Mouse (Mus musculus): Measurements from ENCODE around the gene Ccr1. TPM values are rescaled to one million over a fixed set of nuclear protein-coding genes. Genes with fewer than 3 reads are reported as not detected.

The Ccr1 gene
- 1.9 TPM in 2 replicates for polyA plus RNA-seq (2015; fragmentation: Nextera tagmentation; extraction: Ambion mirVana)

- 64% methylated on average over 1 of the region's 1 CpGs for WGBS
- Histone ChIP-seq H3K4me3 (no peak within 1 kb of the TSS), H3K27me3 (no peaks in the 10 kb centered on the region), H3K27ac (no peak within 1 kb of the TSS), H3K36me3 (no peaks in the 10 kb centered on the region), H3K4me1 (replicated peaks) (no peaks in the 10 kb centered on the region), H3K4me2 (no peak within 1 kb of the TSS), H3K9ac (no peak within 1 kb of the TSS), H3K9me3 (replicated peaks) (no peaks in the 10 kb centered on the region)
- no peak for ATAC-seq (replicated peaks; ENCODE audit: insufficient number of reproducible peaks, insufficient read depth, low FRiP score, low read depth)
Measured at GRCm38 (mm10) chr9:123968290-123968912, at the start of gene Ccr1. Gene Ccr1 (minus strand): TSS chr9:123968692.

DNA sequence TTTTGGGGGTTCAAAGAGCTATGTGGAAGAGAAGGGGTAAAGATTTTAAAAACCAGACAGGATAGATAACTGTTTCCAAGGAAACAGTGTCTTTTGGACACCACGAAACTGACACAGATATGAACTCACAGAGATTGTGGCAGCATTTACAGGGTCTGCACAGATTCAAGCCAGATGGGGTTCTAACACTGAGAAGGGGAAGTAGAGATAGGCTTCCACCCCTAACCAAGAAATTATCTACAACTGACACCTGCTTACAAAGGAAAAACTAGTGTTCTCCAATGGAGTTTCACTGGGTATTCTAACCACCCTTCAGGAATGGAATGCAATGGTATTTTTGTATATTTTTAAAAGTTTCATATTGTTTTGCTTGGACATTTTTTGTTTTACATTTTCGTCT, 47.6 kb upstream of the Ccr1 start:
- Histone ChIP-seq H3K27ac (no peak overlapping the region), H3K27me3 (no peaks in the 10 kb centered on the region), H3K9me3 (replicated peaks) (no peaks in the 10 kb centered on the region), H3K9ac (no peak overlapping the region), H3K4me1 (replicated peaks) (no peaks in the 10 kb centered on the region), H3K36me3 (no peaks in the 10 kb centered on the region), H3K4me3 (no peak overlapping the region), H3K4me2 (no peak overlapping the region)
- WGBS: 48% methylated on average over 2 of the region's 2 CpGs
- no peak for ATAC-seq (replicated peaks; ENCODE audit: insufficient number of reproducible peaks, insufficient read depth, low FRiP score, low read depth)

DNA sequence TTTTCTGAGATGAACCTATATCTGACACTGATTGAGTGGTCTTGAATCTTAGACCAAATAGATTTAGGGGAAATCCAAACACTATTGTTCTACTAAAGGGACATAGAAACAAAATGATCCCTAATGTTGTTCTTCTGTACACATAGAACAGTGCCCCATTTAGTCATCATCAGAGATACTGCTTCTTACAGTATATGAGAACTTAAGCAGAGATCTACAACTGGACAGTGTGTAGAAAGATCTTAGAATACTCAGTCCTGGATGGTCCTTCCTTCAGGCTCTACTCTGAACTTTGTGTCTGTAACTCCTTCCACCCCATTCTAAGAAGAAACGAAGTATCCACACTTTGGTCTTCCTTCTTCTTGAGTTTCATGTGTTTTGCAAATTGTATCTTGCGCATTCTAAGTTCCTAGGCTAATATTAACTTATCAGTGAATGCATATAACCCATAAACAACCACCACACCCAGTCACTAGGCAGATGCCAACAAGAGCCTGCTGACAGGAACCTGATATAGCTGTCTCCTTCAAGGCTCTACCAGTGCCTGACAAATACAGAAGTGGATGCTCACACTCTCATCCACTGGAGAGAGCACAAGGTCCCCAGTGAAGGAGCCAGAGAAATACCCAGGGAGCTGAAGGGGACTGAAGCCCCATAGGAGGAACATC, 46.6 kb upstream of the Ccr1 start:
- no peak overlapping the region for H3K9ac ChIP-seq
- 77% methylated on average over 2 of the region's 2 CpGs for WGBS
- no peaks in the 10 kb centered on the region for H3K36me3 ChIP-seq
- ATAC-seq (replicated peaks; ENCODE audit: insufficient number of reproducible peaks, insufficient read depth, low FRiP score, low read depth): no peak
- no peak overlapping the region for H3K27ac ChIP-seq
- H3K4me2 ChIP-seq: no peak overlapping the region
- H3K9me3 ChIP-seq (replicated peaks): no peaks in the 10 kb centered on the region
- H3K4me3 ChIP-seq: no peak overlapping the region
- no peaks in the 10 kb centered on the region for H3K27me3 ChIP-seq
- H3K4me1 ChIP-seq (replicated peaks): no peaks in the 10 kb centered on the region

DNA sequence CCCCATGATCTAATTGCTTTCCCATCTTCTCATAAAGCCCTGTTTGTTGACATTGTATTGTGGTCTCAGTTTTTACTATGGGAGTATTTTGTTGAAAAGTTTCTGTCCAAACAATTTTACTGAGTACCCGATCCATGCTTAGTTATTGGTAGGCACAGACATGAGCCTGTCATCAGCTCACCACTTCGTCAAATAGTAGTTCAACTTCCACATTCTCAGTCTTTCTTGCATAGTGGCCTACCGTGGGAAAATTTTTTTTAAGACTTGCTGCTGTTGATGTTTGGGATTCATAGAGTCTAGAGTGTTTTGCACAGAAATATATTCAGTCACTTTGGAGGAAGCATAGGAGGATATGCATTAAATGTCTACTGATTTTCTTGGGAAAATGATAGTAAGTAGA, 44.8 kb upstream of the Ccr1 start:
- no peak for ATAC-seq (replicated peaks; ENCODE audit: insufficient number of reproducible peaks, insufficient read depth, low FRiP score, low read depth)
- WGBS: 63% methylated on average over 3 of the region's 3 CpGs
- Histone ChIP-seq H3K4me1 (replicated peaks) (no peaks in the 10 kb centered on the region), H3K27ac (no peak overlapping the region), H3K27me3 (no peaks in the 10 kb centered on the region), H3K36me3 (no peaks in the 10 kb centered on the region), H3K9me3 (replicated peaks) (no peaks in the 10 kb centered on the region), H3K4me2 (no peak overlapping the region), H3K9ac (no peak overlapping the region), H3K4me3 (no peak overlapping the region)

GRCm38 (mm10) chr9:124012691-124013090, 44.2 kb upstream of the Ccr1 start:
- Histone ChIP-seq H3K27ac (no peak overlapping the region), H3K36me3 (no peaks in the 10 kb centered on the region), H3K9ac (no peak overlapping the region), H3K4me3 (no peak overlapping the region), H3K4me2 (no peak overlapping the region), H3K9me3 (replicated peaks) (no peaks in the 10 kb centered on the region), H3K27me3 (no peaks in the 10 kb centered on the region), H3K4me1 (replicated peaks) (no peaks in the 10 kb centered on the region)
- ATAC-seq (replicated peaks; ENCODE audit: insufficient number of reproducible peaks, insufficient read depth, low FRiP score, low read depth): no peak
- 46% methylated on average over 2 of the region's 2 CpGs for WGBS

GRCm38 (mm10) chr9:123999784-124000183, 31.3 kb upstream of the Ccr1 start:
- Histone ChIP-seq H3K4me3 (no peak overlapping the region), H3K27me3 (no peaks in the 10 kb centered on the region), H3K9me3 (replicated peaks) (no peaks in the 10 kb centered on the region), H3K27ac (no peak overlapping the region), H3K4me1 (replicated peaks) (no peaks in the 10 kb centered on the region), H3K9ac (no peak overlapping the region), H3K4me2 (no peak overlapping the region), H3K36me3 (no peaks in the 10 kb centered on the region)
- no peak for ATAC-seq (replicated peaks; ENCODE audit: insufficient number of reproducible peaks, insufficient read depth, low FRiP score, low read depth)
- 79% methylated on average over 2 of the region's 2 CpGs for WGBS

DNA sequence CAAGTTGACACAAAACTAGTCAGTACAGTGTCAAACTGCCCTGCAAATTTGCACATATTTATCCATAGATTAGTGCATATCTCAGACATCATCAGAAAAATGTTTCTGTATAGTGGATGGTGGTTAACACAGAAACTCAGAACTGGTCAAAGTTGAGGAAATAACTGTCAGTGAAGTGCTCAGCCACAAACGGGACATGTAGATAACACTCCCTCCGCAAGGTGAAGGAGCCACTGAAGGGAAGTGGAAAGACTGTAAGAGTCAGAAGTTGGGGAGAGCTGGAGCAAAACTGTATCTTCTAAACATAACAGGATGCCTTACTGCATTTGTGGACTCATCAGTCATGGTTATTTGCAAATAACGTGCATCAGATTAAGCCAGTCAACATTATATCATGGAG, 29.2 kb upstream of the Ccr1 start:
- H3K9ac ChIP-seq: no peak overlapping the region
- H3K9me3 ChIP-seq (replicated peaks): no peaks in the 10 kb centered on the region

GRCm38 (mm10) chr9:123991312-123991906, 22.9 kb upstream of the Ccr1 start:
- ATAC-seq (replicated peaks; ENCODE audit: insufficient number of reproducible peaks, insufficient read depth, low FRiP score, low read depth): no peak
- Histone ChIP-seq H3K27me3 (no peaks in the 10 kb centered on the region), H3K4me1 (replicated peaks) (no peaks in the 10 kb centered on the region), H3K4me2 (no peak overlapping the region), H3K4me3 (no peak overlapping the region), H3K27ac (no peak overlapping the region), H3K9ac (no peak overlapping the region), H3K36me3 (no peaks in the 10 kb centered on the region), H3K9me3 (replicated peaks) (no peaks in the 10 kb centered on the region)
- 27% methylated on average over 1 of the region's 1 CpGs for WGBS

More for the DNA sequence above, 29.2 kb upstream of the Ccr1 start:
- ATAC-seq (replicated peaks; ENCODE audit: insufficient number of reproducible peaks, insufficient read depth, low FRiP score, low read depth): no peak
- Histone ChIP-seq H3K36me3 (no peaks in the 10 kb centered on the region), H3K4me2 (no peak overlapping the region), H3K4me3 (no peak overlapping the region), H3K27ac (no peak overlapping the region), H3K27me3 (no peaks in the 10 kb centered on the region), H3K4me1 (replicated peaks) (no peaks in the 10 kb centered on the region)
- 45% methylated on average over 3 of the region's 3 CpGs for WGBS

DNA sequence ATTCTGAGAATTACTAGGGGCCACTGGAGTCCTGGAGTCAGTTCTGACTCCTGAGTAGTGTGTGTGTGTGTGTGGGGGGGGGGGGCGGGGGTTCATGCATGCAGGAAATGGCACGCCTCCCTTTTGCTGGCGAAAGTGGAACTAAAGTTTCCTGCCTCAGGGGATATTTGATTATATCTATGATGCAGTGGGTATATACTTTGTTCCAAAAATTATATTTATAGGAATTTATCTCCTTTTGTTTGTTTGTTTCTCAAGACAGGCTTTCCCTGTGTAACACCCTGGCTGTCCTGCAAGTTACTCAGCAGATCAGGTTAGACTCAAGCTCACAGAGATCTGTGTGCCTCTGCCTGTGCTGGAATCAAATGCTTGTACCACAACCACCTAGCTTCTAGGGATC, 21.2 kb upstream of the Ccr1 start:
- H3K4me2 ChIP-seq: no peak overlapping the region
- H3K4me1 ChIP-seq (replicated peaks): no peaks in the 10 kb centered on the region
- H3K4me3 ChIP-seq: no peak overlapping the region
- no peaks in the 10 kb centered on the region for H3K9me3 ChIP-seq (replicated peaks)
- no peak overlapping the region for H3K9ac ChIP-seq
- no peak overlapping the region for H3K27ac ChIP-seq
- no peaks in the 10 kb centered on the region for H3K36me3 ChIP-seq
- 59% methylated on average over 3 of the region's 3 CpGs for WGBS
- ATAC-seq (replicated peaks; ENCODE audit: insufficient number of reproducible peaks, insufficient read depth, low FRiP score, low read depth): no peak
- no peaks in the 10 kb centered on the region for H3K27me3 ChIP-seq

GRCm38 (mm10) chr9:123986217-123986616, 17.7 kb upstream of the Ccr1 start:
- Histone ChIP-seq H3K4me2 (no peak overlapping the region), H3K27ac (no peak overlapping the region), H3K9me3 (replicated peaks) (no peaks in the 10 kb centered on the region), H3K36me3 (no peaks in the 10 kb centered on the region), H3K27me3 (no peaks in the 10 kb centered on the region), H3K9ac (no peak overlapping the region), H3K4me1 (replicated peaks) (no peaks in the 10 kb centered on the region), H3K4me3 (no peak overlapping the region)
- no peak for ATAC-seq (replicated peaks; ENCODE audit: insufficient number of reproducible peaks, insufficient read depth, low FRiP score, low read depth)
- 72% methylated on average over 2 of the region's 2 CpGs for WGBS

GRCm38 (mm10) chr9:123984943-123985342, 16.5 kb upstream of the Ccr1 start:
- Histone ChIP-seq H3K4me2 (no peak overlapping the region), H3K9me3 (replicated peaks) (no peaks in the 10 kb centered on the region), H3K4me3 (no peak overlapping the region), H3K9ac (no peak overlapping the region), H3K4me1 (replicated peaks) (no peaks in the 10 kb centered on the region), H3K27ac (no peak overlapping the region), H3K36me3 (no peaks in the 10 kb centered on the region), H3K27me3 (no peaks in the 10 kb centered on the region)
- no peak for ATAC-seq (replicated peaks; ENCODE audit: insufficient number of reproducible peaks, insufficient read depth, low FRiP score, low read depth)

DNA sequence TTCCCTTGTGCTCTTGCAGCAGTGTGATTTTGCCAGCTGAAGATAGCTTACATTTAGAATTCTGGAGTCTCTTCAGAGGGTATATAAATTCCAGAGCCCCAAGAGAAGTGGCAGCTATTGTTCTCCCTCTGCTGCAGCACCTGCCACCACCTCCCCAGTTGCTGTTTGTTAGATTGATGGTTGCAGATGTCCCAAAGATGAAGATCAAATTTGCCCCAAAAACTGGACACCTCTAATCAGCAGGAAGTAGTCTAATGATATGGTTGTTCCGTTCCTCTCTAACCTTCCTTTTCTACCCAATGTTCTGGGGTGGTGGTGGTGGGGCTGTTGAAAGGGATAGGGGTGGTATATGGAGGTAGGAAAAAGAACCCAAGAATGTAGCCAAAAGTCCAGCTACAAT, 14.2 kb upstream of the Ccr1 start:
- no peak for ATAC-seq (replicated peaks; ENCODE audit: insufficient number of reproducible peaks, insufficient read depth, low FRiP score, low read depth)
- 68% methylated on average over 1 of the region's 1 CpGs for WGBS
- no peak overlapping the region for H3K4me2 ChIP-seq
- no peak overlapping the region for H3K9ac ChIP-seq
- H3K36me3 ChIP-seq: no peaks in the 10 kb centered on the region
- no peaks in the 10 kb centered on the region for H3K27me3 ChIP-seq
- H3K27ac ChIP-seq: no peak overlapping the region
- no peak overlapping the region for H3K4me3 ChIP-seq
- no peaks in the 10 kb centered on the region for H3K9me3 ChIP-seq (replicated peaks)
- no peaks in the 10 kb centered on the region for H3K4me1 ChIP-seq (replicated peaks)
